Mouse (Mus musculus) heart, postnatal 0 days (tissue): ENCODE results near the gene Sectm1b.
A peak's percentile ranks its signal among the peaks of the same experiment; 100 is the strongest.

Source experiments
- CTCF ChIP-seq: IDR thresholded peaks from 2 replicates; pipeline ENCODE4 v1.5.1; 2016; ENCODE audit warnings: antibody characterized with exemption, control low read depth, low read depth
- EP300 ChIP-seq: IDR thresholded peaks from 2 replicates; pipeline ENCODE4 v1.6.1; 2016; ENCODE audit warnings: antibody characterized with exemption, low read depth

DNA sequence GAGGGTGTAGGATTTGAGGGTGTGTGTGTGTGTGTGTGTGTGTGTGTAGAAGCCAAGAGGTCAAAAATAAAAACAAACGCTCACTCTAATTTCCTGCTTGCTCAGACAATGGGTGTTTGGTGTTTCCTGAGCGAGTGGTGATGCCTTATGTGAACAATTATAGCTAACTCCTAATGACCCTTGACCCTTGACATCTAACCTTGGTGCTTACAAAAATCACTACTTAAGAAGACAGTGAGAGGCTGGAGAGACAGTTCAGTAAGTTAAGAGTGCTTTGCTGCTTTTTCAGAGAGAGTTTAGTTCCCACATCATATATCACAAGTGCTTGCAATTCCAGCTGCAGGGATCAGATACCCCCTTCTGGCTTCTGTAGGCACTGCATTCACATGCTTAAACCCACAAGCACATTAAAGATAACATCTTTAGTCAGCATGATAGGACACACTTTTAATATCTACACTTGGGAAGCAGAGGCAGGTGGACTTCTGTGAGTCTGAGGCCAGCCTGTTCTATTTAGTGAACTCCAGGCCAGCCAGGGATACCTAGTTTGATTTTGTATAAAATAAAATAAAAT lies 15.5 kb downstream of the Sectm1b start:
- TF ChIP-seq CTCF = peak; percentile 44
- no peak for TF ChIP-seq EP300
